Mouse (Mus musculus): ENCODE data around the gene Tceanc2.
A peak's percentile ranks its signal among the peaks of the same experiment; 100 is the strongest.

The Tceanc2 gene

DNA sequence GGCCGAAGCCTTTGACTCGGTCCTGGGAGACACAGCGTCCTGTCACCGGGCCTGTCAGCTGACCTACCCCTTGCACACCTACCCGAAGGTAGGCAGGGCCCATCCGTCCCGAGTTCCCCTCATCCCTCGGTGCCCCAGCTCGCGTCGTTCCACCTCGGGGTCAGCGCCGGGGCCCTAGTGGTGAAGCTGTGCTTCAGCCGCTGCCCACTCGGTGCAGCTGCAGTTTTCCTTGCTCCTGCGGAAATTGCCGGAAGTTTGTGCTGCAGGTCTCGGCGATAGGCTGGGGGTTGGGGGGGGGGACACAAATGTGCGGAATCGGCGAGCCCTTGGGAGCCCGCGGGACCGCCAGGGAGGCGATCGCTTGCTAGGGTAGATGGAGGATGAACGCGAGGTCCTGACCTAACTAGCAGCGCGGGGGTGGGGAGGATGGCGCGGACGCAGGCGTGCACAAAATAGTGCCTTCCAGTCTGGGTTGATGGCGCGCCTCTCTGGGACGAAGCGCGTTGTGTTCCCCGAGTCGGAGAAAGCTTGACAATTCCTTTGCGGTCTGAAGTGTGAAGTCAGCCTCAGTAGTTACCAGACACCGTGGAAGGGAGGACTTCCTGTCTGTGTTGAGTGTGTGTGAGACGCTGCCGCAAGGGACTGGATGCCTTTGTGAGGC is at the start of gene Tceanc2:
TSS of gene Tceanc2 (minus strand) at position 287 of the 661 bp plus-strand sequence.
- peak; percentile 71 for DNase-seq (ENCODE audit: low spot score)

DNA sequence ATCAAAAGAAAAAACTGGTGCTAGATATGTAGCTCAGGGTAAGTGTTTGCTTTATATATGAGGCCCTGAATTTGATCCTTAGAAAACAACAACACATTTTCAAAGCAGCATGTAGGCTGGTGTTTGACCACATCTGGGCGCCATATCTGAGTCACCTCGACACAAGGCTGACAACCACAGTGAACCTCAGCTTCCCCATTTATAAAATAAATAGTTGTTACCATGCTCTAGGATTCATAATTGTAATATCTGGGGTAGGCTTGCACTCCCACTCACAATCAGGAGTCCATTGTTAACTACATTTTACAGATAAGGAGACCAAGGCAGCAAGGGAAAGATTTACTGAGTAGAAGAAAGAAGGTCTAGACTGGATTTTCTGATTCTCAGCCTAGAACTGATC is 47.4 kb upstream of the Tceanc2 start:
- DNase-seq (ENCODE audit: low spot score), result no peak

DNA sequence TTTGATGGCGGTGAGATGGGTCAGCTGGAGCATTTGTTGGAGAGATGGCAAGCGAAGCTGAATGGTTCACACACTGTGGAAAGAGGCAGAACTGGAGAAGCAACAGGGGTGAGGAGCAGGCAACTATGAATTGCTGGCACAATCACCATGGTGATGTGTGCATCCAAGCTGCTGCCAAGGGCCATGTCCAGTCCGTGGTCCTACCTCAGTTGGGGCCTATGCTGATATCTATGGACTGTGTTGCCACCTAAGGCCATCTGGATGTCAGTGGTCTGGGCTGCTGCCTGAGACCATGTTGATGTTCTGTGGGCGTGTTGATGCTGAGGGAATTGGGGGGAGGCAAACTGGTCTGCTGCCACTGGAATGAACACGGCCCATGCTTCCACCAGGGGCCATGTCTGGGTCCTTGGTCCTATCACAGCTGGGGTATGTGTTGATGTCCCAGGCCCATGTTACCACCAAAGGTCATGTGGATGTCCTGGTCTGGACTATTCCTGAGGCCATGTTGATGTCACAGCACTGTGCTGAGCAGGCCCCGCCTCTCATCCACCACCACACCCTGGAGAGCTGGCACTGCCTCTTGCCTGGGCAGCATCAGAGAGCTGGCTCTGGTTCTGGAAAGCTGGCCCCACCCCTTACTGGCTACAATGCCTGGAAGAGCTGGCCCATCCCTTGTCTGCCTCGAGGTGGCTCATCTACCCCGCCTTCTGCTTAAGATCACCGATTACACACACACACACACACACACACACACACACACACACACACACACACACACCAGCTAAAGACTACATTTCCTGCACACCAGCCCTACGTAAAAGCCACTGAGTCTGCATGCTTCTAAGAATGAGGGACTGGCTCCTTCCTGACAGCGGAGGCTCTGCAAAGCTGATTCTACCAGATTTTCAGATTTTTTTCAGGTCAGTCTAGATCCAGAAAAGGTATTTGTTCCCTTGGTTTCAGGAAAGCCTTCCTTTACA is 44.6 kb upstream of the Tceanc2 start:
- DNase-seq (ENCODE audit: low spot score), result no peak

DNA sequence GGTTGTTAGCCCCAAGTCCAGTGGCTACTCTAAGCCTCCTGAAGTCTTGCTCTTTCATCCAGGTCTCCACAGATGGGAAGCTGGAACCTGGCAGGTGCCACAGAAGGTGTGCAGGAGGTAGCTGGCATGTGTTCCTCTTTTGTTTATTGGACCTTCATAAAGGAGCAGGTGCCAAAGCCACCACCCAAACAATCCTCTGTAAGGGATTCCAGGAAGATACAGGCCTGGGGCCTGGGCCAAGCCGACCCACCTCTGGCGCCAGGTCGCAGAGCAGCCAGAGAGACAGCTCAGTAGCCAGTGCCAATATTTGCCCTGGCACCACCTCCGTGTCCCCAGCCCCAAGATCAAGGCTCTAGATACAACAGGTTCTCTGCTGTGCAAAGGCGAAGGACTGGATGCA is 42.6 kb upstream of the Tceanc2 start:
- DNase-seq (ENCODE audit: low spot score), result no peak

DNA sequence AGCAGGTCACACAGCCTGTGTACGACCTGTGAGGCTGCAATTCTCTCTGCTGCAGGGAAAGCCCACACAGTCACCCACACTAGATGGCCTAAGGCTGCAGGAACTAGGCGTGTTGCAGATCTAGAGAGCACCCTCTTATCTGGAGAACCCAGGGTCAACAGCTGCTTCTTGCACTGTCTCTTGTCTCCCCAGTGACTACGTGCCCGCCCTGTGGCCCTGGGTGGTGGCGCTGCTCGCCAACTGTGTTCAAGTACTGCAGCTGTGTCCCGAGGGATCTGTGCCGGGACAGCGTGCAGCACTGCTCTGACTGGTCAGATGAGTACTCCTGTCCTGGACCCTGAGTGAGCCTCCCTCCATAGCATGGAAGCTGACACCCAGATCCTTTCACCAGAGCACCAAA is 38.7 kb upstream of the Tceanc2 start:
- no peak for DNase-seq (ENCODE audit: low spot score)

DNA sequence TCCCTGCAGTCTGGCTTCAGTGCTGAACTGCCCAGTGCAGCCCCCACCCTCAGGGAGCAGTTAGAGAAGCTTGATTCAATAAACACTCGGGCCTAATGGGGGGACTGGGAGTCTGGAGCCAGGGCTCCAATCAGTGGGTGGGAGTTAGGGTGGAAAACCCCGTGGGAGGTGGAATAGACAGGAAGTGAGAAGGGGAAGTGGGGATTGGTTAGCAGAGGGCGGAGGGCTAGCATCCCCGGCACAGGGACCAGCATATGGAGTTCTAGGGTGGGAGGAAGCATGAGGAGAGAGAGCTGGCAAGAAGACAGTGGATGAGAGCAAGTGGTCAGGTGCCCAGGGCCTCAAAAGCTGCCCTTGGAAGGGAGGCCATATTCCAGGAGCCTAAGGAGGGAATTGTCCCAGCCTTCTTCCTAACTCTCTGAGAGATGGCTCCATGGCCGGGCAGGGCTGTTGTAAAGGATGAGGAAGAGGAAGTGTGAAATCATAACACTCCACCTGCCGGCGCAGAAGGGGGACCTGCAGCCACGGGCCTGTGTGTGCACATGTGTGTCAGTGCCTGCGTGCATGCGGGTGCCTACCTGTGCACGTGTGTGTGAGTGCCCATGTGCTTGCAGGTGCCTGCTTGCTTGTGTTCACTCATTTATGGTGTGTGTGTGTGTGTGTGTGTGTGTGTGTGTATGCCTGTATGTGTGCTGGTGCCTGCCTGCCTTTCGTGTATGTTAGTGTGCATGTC is 34.5 kb upstream of the Tceanc2 start:
- no peak for DNase-seq (ENCODE audit: low spot score)

DNA sequence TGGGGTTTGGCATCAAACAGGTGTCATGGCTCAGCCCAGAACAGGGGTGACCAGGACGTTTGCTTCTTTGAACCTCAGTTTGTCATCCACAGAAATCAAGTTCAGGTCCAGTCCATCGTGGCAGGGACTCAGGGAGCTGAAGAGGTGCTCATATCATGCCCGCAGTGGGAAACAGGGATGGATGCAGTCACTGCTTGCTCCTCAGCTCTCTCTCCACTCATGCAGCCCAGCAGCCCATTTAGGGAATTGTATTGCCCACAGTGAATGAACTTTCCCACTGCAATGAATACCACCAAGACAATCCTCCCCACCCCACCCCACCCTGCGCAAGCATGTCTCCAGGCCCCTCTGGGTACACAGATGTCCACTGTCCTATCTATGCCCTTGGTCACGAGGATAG is 33.0 kb upstream of the Tceanc2 start:
- no peak for DNase-seq (ENCODE audit: low spot score)

DNA sequence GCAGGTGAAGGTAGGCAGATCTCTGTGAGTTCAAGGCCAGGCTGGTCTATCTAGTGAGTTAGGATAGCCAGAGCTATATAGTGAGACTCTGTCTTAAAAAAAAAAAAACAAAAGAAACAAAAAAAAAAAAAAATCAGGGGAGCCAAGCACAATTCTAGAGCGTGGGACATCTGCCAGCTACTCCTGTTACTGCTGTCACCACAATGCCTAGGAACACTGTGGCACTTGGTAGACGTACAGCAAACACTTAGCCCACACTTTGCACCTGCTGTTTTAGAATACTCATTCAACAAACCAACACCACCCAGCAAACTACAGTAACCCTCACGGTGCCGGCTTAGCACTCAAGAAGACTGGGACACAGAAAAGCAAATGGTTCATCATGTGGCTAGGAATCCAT is 32.5 kb upstream of the Tceanc2 start:
- DNase-seq (ENCODE audit: low spot score), result no peak

DNA sequence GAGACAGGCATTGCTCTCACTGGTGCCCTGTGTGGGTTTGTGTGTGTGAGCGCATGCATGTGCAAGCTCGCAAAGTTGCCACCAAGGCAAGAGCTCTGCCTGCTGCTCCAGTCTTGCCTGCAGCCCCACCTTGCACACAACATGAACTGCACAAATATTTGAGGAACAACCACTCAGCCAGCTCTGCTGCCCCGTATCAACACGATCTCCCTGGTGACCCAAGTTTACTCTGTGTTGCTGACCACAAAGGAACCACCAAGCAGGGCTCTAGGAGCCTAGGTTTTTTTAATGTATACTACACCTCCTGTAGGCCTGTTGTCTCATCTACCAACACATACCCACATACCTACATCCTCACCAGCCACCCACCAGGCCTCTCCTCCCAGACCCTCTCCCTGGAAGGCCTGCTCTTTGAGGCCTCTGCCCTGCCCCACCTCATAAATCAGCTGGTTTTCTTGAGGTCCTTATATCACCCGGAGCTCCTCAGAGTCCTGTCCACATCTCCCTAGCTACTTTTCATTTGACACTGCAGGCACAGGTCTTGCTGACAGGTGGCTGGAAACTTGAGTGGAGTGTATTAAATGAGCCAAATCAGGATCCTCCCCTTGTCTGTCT is 31.7 kb upstream of the Tceanc2 start:
- DNase-seq (ENCODE audit: low spot score), result no peak

DNA sequence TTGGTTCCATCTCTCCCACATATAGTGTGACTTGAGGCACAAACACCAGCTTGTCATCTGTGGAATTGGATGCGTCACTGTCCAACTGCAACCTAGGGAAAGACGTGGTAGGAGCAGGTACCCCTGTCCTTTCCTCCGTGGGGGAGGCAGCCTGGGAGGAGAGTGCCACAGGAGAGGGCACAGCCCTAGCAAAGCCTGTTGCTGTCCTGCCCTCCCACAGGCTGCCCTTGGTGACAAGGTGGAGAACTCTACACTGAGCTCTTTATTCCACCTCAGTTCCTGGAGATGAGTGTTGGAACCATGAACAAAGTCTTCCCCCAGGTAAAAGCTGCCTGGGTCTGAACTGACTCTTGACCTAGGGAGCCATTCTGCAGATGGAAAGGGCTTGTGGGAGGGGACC is 30.0 kb upstream of the Tceanc2 start, which contains the start of gene Ldlrad1:
TSS of gene Ldlrad1 (plus strand) at position 301 of the 400 bp plus-strand sequence.
- DNase-seq (ENCODE audit: low spot score), result no peak

DNA sequence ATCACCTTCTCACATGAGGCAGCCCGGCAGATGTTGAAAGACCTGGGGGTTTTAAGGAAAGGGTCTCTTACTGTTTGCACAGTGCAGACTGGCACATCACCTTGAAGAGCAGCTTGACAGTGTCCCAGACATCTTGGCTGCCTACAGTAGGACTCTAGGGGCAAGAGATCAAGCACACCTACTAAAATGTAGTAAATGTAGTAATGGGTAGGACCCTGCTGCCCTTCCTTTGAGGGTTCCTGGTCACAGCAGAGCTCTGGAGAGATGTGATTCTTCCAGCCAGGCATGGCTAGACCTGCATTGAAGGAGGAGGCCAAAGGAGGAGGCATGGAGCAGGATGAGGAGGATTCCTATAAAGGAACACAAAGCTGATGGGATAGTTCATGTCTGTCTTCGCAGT is 28.1 kb upstream of the Tceanc2 start:
- no peak for DNase-seq (ENCODE audit: low spot score)

DNA sequence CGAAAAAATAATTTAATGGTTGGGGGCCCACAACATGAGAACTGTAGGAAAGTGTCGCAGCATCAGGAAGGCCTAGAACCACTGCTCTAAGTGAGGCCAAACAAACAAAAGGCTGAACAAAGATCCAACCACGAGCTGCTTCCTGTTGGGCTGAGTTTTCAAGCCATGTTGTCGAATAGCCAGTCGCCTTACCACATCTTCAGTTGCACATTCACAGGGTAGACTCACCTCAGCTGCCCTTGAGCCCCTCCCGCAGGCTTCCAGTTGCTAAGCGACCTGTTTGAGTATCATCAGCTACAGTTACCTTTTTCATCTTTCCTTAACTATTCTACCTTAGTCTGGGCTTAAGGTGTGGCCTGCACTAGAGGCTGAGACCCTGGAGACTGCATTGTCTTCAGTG is 24.1 kb upstream of the Tceanc2 start:
- DNase-seq (ENCODE audit: low spot score), result no peak

DNA sequence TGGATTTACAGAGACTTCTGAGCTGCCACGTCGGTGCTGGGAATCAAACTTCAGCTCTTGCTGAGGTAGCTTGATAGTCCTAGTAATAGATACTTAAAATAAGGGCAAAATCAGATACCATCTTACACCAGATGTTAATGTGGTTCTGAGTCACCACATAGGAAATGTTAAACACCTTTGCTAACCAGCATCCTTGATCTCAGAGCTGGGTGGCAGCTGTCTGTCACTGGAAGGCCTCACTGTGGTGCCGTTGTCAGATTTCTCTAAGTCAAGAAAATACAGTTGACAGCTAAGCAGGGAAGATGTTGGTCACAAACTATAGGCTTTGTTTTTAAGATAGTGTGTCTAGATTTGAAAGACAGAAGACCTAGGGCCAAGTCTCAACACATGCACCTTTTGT is 22.9 kb upstream of the Tceanc2 start:
- no peak for DNase-seq (ENCODE audit: low spot score)

DNA sequence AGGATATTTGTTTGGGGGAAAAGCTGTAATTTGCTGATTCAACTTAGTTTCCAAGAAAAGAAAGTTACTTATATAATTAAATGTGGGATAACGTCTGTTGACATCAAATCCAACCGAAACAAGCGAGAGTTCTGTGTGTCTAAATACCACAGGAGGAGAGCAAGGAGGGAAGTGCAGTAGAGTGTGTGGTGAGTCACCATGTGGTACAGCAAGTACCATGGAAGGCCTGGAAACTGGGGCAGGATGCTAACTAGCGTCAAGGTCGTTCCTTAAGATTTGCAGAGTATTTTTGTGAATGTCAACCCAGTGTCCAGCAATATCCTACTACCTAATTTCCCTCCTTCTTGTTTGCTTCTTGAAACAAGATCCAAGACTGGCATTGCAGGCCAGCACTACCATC is 19.2 kb upstream of the Tceanc2 start:
- DNase-seq (ENCODE audit: low spot score), result no peak

DNA sequence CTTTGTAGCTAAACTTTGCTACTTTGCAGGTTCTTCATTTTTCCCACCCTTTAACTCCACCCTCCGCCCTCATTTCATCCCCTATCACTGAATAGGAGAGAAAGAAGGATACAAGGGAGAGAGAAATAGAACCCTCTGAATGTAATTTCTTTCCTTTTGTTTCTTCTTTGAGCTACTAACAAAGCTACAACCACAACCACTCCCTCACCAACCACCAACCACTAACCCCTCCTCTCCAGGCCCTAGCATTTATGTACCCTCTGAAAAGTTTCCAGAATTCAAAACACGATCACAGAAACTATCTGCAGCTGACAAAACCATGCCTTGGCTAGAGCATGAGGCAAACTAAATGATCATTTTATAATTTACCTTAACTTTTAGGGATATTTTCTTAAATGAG is 17.5 kb upstream of the Tceanc2 start:
- no peak for DNase-seq (ENCODE audit: low spot score)

DNA sequence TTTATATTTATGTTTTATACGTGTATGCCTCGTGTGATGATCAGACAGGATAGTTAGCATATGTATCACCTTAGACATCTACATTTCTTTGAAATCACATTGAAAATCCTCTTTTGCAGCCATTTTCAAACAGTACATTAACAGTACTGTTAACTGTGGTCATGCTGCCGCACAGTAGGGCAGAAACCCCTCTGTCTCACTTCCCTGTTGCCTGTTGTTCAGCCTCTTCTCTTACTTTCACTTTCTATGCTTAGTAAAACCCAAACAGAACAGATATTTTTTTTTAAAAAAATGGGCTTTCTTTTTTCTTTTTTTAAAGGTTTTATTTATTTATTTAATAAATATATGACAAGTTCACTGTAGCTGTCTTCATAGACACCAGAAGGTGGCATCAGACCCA is 14.9 kb upstream of the Tceanc2 start:
- no peak for DNase-seq (ENCODE audit: low spot score)

DNA sequence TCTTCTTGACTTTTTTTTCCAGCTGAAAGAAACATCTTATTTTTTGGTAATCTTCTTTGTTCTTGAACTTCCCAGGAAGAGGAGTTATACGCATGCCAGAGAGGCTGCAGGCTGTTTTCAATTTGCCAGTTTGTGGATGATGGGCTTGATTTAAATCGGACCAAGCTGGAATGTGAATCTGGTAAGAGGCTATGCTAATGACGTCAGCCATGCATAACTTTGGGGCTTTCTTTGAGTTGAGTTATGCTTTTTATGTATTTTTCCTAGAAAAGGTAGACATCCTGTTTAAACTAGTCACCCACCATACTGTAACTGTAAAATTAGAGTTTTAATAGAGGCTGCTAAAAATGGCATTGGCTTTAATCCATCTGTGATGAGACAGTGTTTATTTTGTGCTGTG is 6.8 kb upstream of the Tceanc2 start:
- DNase-seq (ENCODE audit: low spot score), result peak; percentile 44

DNA sequence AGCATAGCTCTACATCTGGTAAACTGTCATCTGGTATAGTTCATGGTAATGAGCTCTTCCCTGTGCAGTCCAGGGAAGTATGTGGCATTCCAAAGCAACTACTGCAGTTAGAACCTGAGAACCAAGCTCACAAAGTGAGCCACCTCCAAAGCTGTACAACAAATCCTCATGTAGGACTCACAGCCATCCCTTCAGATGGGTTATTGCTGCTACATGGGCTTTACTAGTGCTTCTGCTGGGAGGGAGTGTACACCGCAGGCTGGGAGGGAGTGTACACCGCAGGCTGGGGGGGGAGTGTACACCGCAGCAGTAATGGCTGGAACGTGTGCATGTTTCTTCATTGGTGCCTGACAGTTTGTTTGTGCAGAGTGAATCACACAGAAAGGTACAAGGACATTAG is 4.3 kb upstream of the Tceanc2 start:
- DNase-seq (ENCODE audit: low spot score), result no peak

DNA sequence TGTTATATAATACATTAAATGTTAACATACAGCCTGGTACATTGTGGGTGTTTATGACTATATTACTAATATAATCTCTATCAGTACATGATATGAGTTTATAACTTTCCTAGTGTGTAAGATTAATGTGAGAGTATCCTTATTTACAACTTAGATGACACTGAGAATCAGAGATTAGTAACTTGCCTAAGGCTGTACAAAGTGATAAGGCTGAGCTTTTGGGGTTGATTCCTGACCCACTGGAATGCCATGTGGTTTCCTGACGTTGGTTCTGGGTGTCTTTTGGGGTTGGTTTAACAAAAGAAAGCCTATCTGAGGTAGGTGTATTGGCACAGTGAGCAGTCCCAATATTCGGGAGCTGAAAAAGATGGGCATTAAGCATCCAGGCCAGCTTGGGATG is 3.9 kb upstream of the Tceanc2 start:
- no peak for DNase-seq (ENCODE audit: low spot score)

DNA sequence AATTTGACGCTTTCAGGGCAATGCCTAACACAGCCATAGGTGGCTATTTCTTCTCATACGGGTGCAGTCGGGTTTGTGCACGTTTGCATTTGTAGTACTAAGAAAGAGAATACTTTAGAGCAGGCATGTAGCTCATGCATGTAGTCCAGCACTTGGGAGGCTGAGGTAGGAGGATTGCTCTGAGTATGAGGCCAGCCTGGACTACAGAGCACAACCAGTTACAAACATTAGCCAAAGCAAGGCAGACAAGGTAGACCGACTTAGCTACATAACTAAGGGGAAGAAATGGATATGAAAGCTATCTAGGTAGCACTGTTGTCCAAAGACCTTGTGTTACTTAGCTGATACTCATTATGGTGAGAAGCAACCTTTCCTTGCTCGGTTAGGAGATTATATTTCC is 3.0 kb upstream of the Tceanc2 start:
- DNase-seq (ENCODE audit: low spot score), result no peak

DNA sequence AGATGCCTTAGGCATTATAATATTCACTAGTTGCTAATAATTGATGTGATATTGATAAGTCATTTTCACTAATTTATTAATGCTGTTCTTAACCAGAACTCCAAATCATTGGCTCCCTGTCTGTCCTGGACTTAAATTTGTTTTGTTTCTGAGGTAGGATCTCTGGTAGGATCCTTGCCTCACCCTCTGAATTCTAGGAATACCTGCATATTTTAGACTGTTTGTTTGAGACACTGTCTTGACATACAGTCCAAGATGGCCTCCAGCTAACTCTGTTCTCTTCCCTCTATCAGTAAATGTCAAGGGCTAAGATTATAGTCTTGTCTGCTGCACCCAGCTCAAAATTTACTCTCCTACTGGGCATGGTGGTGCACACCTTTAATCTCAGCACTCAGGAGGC is 1.8 kb upstream of the Tceanc2 start:
- DNase-seq (ENCODE audit: low spot score), result no peak

DNA sequence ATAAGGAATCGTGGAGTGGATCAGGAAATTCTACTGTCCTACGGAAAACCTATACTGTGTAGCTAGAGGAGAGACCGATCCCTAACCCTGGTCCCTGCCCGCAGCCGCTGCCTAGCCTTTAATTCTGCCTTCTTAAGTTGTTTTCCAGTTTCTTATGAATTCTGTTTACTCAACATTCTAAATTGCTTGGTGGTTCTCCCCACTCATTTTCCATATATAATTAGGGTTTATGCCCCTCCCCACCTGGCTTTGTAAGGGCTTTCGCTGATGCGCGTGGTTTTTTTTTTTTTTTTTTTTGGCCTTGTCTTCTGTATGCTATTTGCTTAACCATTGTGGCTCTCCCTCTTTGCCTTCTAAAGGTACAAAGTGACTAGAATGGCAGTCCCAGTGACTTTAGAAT is 645 bp upstream of the Tceanc2 start:
- DNase-seq (ENCODE audit: low spot score), result no peak

Measured in embryo, embryonic 10.5 days (tissue).